Mouse (Mus musculus): ENCODE measurements around the gene Med16.

DNA sequence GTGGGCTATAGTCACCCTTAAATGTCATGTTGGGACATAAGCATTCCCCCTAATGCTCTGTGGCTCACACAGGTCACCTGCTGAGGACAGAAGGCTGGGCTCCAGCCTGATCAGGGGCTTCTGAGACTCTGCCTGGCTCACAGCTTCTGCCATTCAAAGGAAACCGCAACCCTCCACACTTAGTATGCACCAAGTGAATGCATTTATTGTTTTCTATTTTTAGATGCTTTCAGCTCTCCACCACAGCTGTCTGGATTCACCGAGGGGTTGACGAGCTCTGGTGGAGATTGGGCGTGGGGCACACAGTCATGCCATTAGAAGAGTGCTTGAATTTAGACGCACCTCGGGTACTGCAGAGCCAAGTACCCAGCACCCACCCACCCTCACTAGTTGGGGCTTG is 35.4 kb downstream of the Med16 start:
- TF ChIP-seq CTCF (IDR thresholded peaks at IDR 0.05; ENCODE audit: borderline replicate concordance, extremely low read depth, insufficient read depth, insufficient read length) (no peak), POLR2A (IDR thresholded peaks at IDR 0.05; ENCODE audit: borderline replicate concordance, extremely low read depth, insufficient read depth, insufficient read length, poor library complexity, severe bottlenecking) (no peak)
